Mouse (Mus musculus) megakaryocyte, embryonic 14.5 days (primary cell): ENCODE results near the gene Gm9732.
"Not testable (repeated sequence)": the region's sequence is repeated elsewhere in the genome, so short reads cannot be mapped to it uniquely, and the experiment has no call there.

Source experiments
- FLI1 ChIP-seq: IDR thresholded peaks from 2 replicates; pipeline ENCODE4 v1.6.1; 2012; ENCODE audit warnings: low read length, inconsistent platforms, mixed read lengths
- GATA1 ChIP-seq: IDR thresholded peaks from 3 replicates; pipeline ENCODE4 v1.6.1; 2012; ENCODE audit warnings: mixed read lengths, low read length, inconsistent platforms, borderline replicate concordance

DNA sequence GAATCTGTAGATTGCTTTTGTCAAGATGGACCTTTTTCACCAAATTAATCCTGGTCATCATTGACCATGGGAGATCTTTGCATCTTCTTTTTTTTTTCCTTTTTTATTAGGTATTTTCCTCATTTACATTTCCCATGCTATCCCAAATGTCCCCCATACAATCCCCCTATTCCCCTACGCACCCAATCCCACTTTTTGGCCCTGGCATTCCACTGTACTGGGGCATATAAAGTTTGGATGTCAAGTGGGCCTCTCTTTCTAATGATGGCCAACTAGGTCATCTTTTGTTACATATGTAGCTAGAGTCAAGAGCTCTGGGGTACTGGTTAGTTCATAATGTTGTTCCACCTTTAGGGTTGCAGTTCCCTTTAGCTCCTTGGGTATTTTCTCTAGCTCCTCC is 62.8 kb downstream of the Gm9732 start:
- TF ChIP-seq GATA1, FLI1: not testable (repeated sequence)
